Mouse (Mus musculus) cortical plate, adult 2 months (tissue): ENCODE measurements around the gene Tpo. TPM values are rescaled to one million over a fixed set of nuclear protein-coding genes. Genes with fewer than 3 reads are reported as not detected.

Source experiments
- H3K27ac ChIP-seq: fragments of 200-500 bp; 2 replicates; pipeline ENCODE4 v1.5.1; 2012; ENCODE audit warnings: low read length, control low read depth, inconsistent platforms; ENCODE audit not compliant: insufficient read depth
- H3K4me1 ChIP-seq: fragments of 200-500 bp; 2 replicates; pipeline ENCODE4 v1.6.1; 2011; ENCODE audit warnings: low read length; ENCODE audit not compliant: control insufficient read depth, insufficient read depth
- H3K4me3 ChIP-seq: fragments of 200-500 bp; 2 replicates; pipeline ENCODE4 v1.5.1; 2011; ENCODE audit warnings: mild to moderate bottlenecking, low read length, control low read depth; ENCODE audit not compliant: insufficient read depth
- CTCF ChIP-seq: fragments of 200-500 bp; IDR thresholded peaks from 2 replicates; pipeline ENCODE4 v1.5.1; 2011; ENCODE audit warnings: mild to moderate bottlenecking, control low read depth, low read length; ENCODE audit not compliant: insufficient read depth; ENCODE audit errors: extremely low read depth
- POLR2A ChIP-seq: fragments of 200-500 bp; IDR thresholded peaks from 2 replicates; pipeline ENCODE4 v1.6.1; 2011; ENCODE audit warnings: mild to moderate bottlenecking, low read length, control low read depth; ENCODE audit not compliant: insufficient read depth; ENCODE audit errors: extremely low read depth
- polyA plus RNA-seq: library from polyadenylated mRNA; depleted of rRNA; stranded (reverse); fragments of >200 nt; gene quantifications from 2 replicates; pipeline ENCODE4 v1.2.3, GENCODE M21; 2012; rRNA removed

Gene Tpo
- 0.40 and 0.46 TPM in 2 replicates for polyA plus RNA-seq

GRCm38 (mm10) chr12:30132524-30132923 lies at the start of gene Tpo:
TSS of gene Tpo (minus strand) at chr12:30132624.
- no peak within 1 kb of the TSS for H3K27ac ChIP-seq
- TF ChIP-seq CTCF (no peak), POLR2A (no peak)
- H3K4me3 ChIP-seq, result no peak within 1 kb of the TSS

GRCm38 (mm10) chr12:30181721-30182120 lies 49.3 kb upstream of the Tpo start:
- Histone ChIP-seq H3K4me3 (no peak overlapping the region), H3K27ac (no peak overlapping the region), H3K4me1 (no peaks in the 10 kb centered on the region)
- TF ChIP-seq CTCF (no peak), POLR2A (no peak)

More at GRCm38 (mm10) chr12:30132524-30132923, at the start of gene Tpo:
- H3K4me1 ChIP-seq, result no peaks in the 10 kb centered on the region

GRCm38 (mm10) chr12:30179623-30180022 lies 47.2 kb upstream of the Tpo start:
- H3K4me3 ChIP-seq, result no peak overlapping the region
- no peaks in the 10 kb centered on the region for H3K4me1 ChIP-seq
- no peak overlapping the region for H3K27ac ChIP-seq
- no peak for TF ChIP-seq CTCF
- no peak for TF ChIP-seq POLR2A

DNA sequence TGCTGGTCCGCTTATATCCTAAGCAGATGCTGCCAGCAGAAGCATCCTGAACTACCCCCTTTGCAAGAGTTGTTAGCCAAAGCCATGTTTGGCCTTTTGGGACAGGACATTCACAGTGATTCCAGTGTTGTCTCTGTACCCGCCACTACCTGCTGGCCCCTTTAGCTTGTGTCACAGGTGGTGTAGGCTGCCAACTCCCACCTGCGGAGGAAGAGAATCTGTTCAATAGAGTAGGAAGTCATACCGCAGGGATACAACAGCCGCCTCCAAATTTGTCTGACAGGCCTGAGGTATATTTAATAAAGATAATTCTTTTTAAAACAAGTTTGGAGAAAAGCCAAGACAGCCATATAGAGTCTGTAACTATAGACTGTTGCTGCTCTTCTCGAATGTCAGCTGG lies 45.5 kb upstream of the Tpo start:
- Histone ChIP-seq H3K4me3 (no peak overlapping the region), H3K27ac (no peak overlapping the region), H3K4me1 (no peaks in the 10 kb centered on the region)
- TF ChIP-seq POLR2A (no peak), CTCF (no peak)

DNA sequence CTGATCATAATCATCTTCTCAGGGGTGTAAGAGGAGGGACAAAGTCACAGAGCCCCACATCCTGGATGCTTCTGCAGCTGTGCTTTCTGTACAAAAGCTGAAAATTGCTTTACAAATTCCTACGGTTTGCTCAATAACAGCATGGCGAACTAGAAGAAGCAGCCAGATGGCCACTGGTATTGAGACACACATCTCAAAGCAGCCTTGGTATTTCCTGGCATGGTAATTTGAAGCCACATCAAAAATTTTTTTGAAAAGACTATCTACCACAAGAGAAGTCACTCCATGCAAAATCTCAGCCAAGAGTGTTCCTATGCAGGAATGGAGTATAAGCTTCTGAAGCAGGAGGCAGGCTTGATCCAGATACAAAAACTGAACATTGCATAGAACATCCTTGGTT lies 45.1 kb upstream of the Tpo start:
- H3K27ac ChIP-seq, result no peak overlapping the region
- H3K4me3 ChIP-seq, result no peak overlapping the region
- H3K4me1 ChIP-seq, result no peaks in the 10 kb centered on the region
- TF ChIP-seq CTCF, result no peak
- no peak for TF ChIP-seq POLR2A

- Histone ChIP-seq H3K4me1 (peaks cover 3% of the 10 kb centered on the region; the same call in 1 of the 2 replicates), H3K4me3 (no peak overlapping the region), H3K27ac (no peak overlapping the region)
- TF ChIP-seq CTCF (no peak), POLR2A (no peak)
These were observed 36.1 kb upstream of the Tpo start for GRCm38 (mm10) chr12:30168491-30168890.

GRCm38 (mm10) chr12:30164538-30164937 lies 32.1 kb upstream of the Tpo start:
- Histone ChIP-seq H3K4me1 (peaks cover 3% of the 10 kb centered on the region; the same call in 1 of the 2 replicates), H3K27ac (no peak overlapping the region), H3K4me3 (no peak overlapping the region)
- TF ChIP-seq POLR2A, result no peak
- TF ChIP-seq CTCF, result no peak

DNA sequence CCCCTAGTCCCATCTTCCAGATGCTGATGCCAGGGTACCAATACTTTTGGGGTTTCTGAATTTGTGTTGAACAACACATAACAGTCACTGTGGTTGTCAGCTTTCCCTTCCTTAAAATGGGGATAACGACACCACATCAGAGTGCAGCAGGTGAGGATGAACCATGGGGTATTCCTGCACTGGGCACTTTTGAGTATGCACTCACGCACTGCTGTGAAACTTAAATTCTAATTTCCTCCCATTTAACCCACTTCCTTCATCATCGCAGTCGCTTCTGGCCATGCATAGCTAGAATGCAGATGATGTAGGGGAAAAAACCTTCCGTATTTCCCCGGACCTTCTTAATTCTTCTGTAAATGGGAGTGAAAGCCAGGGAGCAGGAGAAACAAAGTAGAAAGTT lies 31.6 kb upstream of the Tpo start:
- no peak overlapping the region for H3K4me3 ChIP-seq
- peaks cover 3% of the 10 kb centered on the region; the same call in 1 of the 2 replicates for H3K4me1 ChIP-seq
- no peak for TF ChIP-seq POLR2A
- no peak for TF ChIP-seq CTCF
- no peak overlapping the region for H3K27ac ChIP-seq

GRCm38 (mm10) chr12:30161731-30162406 lies 29.4 kb upstream of the Tpo start:
- H3K4me3 ChIP-seq, result no peak overlapping the region
- no peaks in the 10 kb centered on the region for H3K4me1 ChIP-seq
- no peak for TF ChIP-seq CTCF
- TF ChIP-seq POLR2A, result no peak
- H3K27ac ChIP-seq, result no peak overlapping the region

DNA sequence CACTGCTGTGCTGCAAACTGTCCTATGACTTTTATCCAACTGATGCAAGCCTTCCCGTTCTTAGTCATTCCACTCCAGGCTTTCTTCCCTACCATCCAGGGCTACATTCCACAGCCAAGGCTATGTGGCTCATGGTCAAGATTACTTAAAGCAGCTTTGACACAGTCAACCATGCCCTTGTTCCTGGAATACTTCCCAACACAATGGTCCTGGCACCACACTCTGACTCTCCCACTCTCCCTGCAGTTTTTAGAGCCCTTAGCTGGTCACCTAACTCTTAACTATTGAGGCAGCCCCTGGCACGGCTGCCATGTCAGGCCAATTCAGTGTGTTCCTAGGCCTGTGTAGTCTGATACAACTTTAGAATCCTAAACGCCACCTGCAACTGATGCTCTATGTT lies 28.1 kb upstream of the Tpo start:
- TF ChIP-seq POLR2A (no peak), CTCF (no peak)
- Histone ChIP-seq H3K4me3 (no peak overlapping the region), H3K27ac (no peak overlapping the region), H3K4me1 (no peaks in the 10 kb centered on the region)

DNA sequence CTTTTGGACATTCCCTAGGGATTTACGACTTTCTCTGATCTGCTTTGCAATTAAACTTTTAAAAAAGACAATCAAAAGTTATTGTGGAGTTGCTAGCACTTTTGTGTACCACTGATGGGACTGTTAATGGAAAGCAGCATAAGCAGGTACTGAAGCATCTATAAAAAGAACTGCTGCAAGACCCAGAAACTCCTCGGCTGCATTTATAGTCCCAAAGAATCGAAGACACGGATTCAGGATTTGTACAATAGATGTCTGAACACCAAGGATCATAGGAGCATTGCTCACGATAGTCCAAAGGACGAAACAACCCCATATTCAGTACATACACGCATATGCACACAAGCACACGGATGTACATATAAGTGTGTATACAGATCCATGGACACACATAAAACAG lies 27.4 kb upstream of the Tpo start:
- Histone ChIP-seq H3K27ac (no peak overlapping the region), H3K4me1 (no peaks in the 10 kb centered on the region), H3K4me3 (no peak overlapping the region)
- TF ChIP-seq POLR2A (no peak), CTCF (no peak)
